Mouse (Mus musculus) lung, postnatal 0 days (tissue): ENCODE measurements at regions not wholly inside any gene's neighbourhood (a gene's known extent, or its start where the extent isn't known, plus 50 kb on each side); places are given as distances from the start of the nearest gene placed in this dataset.

Source experiments
- CTCF ChIP-seq: IDR thresholded peaks from 2 replicates; pipeline ENCODE4 v1.5.1; 2016; ENCODE audit warnings: antibody characterized with exemption, mild to moderate bottlenecking
- EP300 ChIP-seq: IDR thresholded peaks from 2 replicates; pipeline ENCODE4 v1.6.1; 2016; ENCODE audit warnings: antibody characterized with exemption, mild to moderate bottlenecking, control low read depth

GRCm38 (mm10) chr5:148789823-148790222, 139.3 kb downstream of the Katnal1 start:
- TF ChIP-seq CTCF (peak; percentile 45; the same call in 1 of the 2 replicates), EP300 (no peak)
